Mouse (Mus musculus): Measurements from ENCODE around the gene Fam169b. TPM values are rescaled to one million over a fixed set of nuclear protein-coding genes. Genes with fewer than 3 reads are reported as not detected.
"Not testable (repeated sequence)": the region's sequence is repeated elsewhere in the genome, so short reads cannot be mapped to it uniquely, and the experiment has no call there.

Gene Fam169b
- polyA plus RNA-seq, 1 experiment from 2014 or later: 0.18 TPM

- Histone ChIP-seq H3K4me3 (ENCODE audit: low read depth, low read length) (no peak overlapping the region), H3K4me1 (ENCODE audit: control insufficient read depth, insufficient read depth, low read length) (peaks cover 8% of the 10 kb centered on the region), H3K27ac (ENCODE audit: low read depth, low read length) (no peak overlapping the region), H3K27me3 (ENCODE audit: control insufficient read depth, insufficient read depth, low read length) (peaks cover 8% of the 10 kb centered on the region; the same call in 1 of the 2 replicates), H3K9ac (ENCODE audit: low read length) (no peak overlapping the region), H3K36me3 (ENCODE audit: control insufficient read depth, insufficient read depth, low read length) (no peaks in the 10 kb centered on the region), H3K4me2 (no peak overlapping the region), H3K9me3 (ENCODE audit: control insufficient read depth, low read length) (no peaks in the 10 kb centered on the region)
- 89% methylated on average over 6 of the region's 6 CpGs for WGBS
- DNase-seq (ENCODE audit: low spot score, missing footprints) (peak; percentile 39), ATAC-seq (ENCODE audit: low FRiP score) (no peak)
Measured at GRCm38 (mm10) chr7:68278385-68278784, 4.7 kb downstream of the Fam169b start.

- H3K9me3 ChIP-seq (ENCODE audit: control insufficient read depth, low read length): no peaks in the 10 kb centered on the region
- no peak overlapping the region for H3K4me3 ChIP-seq (ENCODE audit: low read depth, low read length)
- peaks cover 8% of the 10 kb centered on the region for H3K4me1 ChIP-seq (ENCODE audit: control insufficient read depth, insufficient read depth, low read length)
- 73% methylated on average over 6 of the region's 6 CpGs for WGBS
- H3K27ac ChIP-seq (ENCODE audit: low read depth, low read length): no peak overlapping the region
- peaks cover 8% of the 10 kb centered on the region; the same call in 1 of the 2 replicates for H3K27me3 ChIP-seq (ENCODE audit: control insufficient read depth, insufficient read depth, low read length)
- H3K9ac ChIP-seq (ENCODE audit: low read length): no peak overlapping the region
- ATAC-seq (ENCODE audit: low FRiP score) (no peak), DNase-seq (ENCODE audit: low spot score, missing footprints) (peak; percentile 44)
- no peaks in the 10 kb centered on the region for H3K36me3 ChIP-seq (ENCODE audit: control insufficient read depth, insufficient read depth, low read length)
- no peak overlapping the region for H3K4me2 ChIP-seq
Measured at GRCm38 (mm10) chr7:68278908-68279307, 5.3 kb downstream of the Fam169b start.

- Histone ChIP-seq H3K9ac (ENCODE audit: low read length) (no peak overlapping the region), H3K36me3 (ENCODE audit: control insufficient read depth, insufficient read depth, low read length) (no peaks in the 10 kb centered on the region), H3K4me3 (ENCODE audit: low read depth, low read length) (no peak overlapping the region), H3K4me2 (no peak overlapping the region), H3K4me1 (ENCODE audit: control insufficient read depth, insufficient read depth, low read length) (peaks cover 8% of the 10 kb centered on the region), H3K27ac (ENCODE audit: low read depth, low read length) (no peak overlapping the region), H3K9me3 (ENCODE audit: control insufficient read depth, low read length) (no peaks in the 10 kb centered on the region), H3K27me3 (ENCODE audit: control insufficient read depth, insufficient read depth, low read length) (peaks cover 8% of the 10 kb centered on the region; the same call in 1 of the 2 replicates)
- ATAC-seq (ENCODE audit: low FRiP score) (no peak), DNase-seq (ENCODE audit: low spot score, missing footprints) (peak; percentile 54)
- WGBS: 83% methylated on average over 7 of the region's 7 CpGs
Measured at GRCm38 (mm10) chr7:68279481-68279880, 5.8 kb downstream of the Fam169b start.

GRCm38 (mm10) chr7:68280352-68280869 is 6.8 kb downstream of the Fam169b start:
- no peak overlapping the region for H3K4me2 ChIP-seq
- H3K27ac ChIP-seq (ENCODE audit: low read depth, low read length): no peak overlapping the region
- H3K27me3 ChIP-seq (ENCODE audit: control insufficient read depth, insufficient read depth, low read length): peaks cover 8% of the 10 kb centered on the region; the same call in 1 of the 2 replicates
- H3K9me3 ChIP-seq (ENCODE audit: control insufficient read depth, low read length): no peaks in the 10 kb centered on the region
- no peaks in the 10 kb centered on the region for H3K36me3 ChIP-seq (ENCODE audit: control insufficient read depth, insufficient read depth, low read length)
- ATAC-seq (ENCODE audit: low FRiP score): no peak
- no peak overlapping the region for H3K9ac ChIP-seq (ENCODE audit: low read length)
- WGBS: 95% methylated on average over 19 of the region's 19 CpGs
- peaks cover 8% of the 10 kb centered on the region for H3K4me1 ChIP-seq (ENCODE audit: control insufficient read depth, insufficient read depth, low read length)
- DNase-seq (ENCODE audit: low spot score, missing footprints): peak; percentile 64
- H3K4me3 ChIP-seq (ENCODE audit: low read depth, low read length): no peak overlapping the region

GRCm38 (mm10) chr7:68281341-68281740 is 7.7 kb downstream of the Fam169b start:
- ATAC-seq (ENCODE audit: low FRiP score): no peak
- peak; percentile 76 for DNase-seq (ENCODE audit: low spot score, missing footprints)
- no peak overlapping the region for H3K4me3 ChIP-seq (ENCODE audit: low read depth, low read length)
- peaks cover 1% of the 10 kb centered on the region for H3K4me1 ChIP-seq (ENCODE audit: control insufficient read depth, insufficient read depth, low read length)
- 80% methylated on average over 5 of the region's 5 CpGs for WGBS
- H3K9ac ChIP-seq (ENCODE audit: low read length): no peak overlapping the region
- no peaks in the 10 kb centered on the region for H3K9me3 ChIP-seq (ENCODE audit: control insufficient read depth, low read length)
- no peaks in the 10 kb centered on the region for H3K36me3 ChIP-seq (ENCODE audit: control insufficient read depth, insufficient read depth, low read length)
- H3K27ac ChIP-seq (ENCODE audit: low read depth, low read length): no peak overlapping the region
- no peak overlapping the region for H3K4me2 ChIP-seq
- peaks cover 2% of the 10 kb centered on the region; the same call in 1 of the 2 replicates for H3K27me3 ChIP-seq (ENCODE audit: control insufficient read depth, insufficient read depth, low read length)

- Histone ChIP-seq H3K36me3 (ENCODE audit: control insufficient read depth, insufficient read depth, low read length) (no peaks in the 10 kb centered on the region), H3K9ac (ENCODE audit: low read length) (no peak overlapping the region), H3K27ac (ENCODE audit: low read depth, low read length) (no peak overlapping the region), H3K4me2 (no peak overlapping the region), H3K4me3 (ENCODE audit: low read depth, low read length) (no peak overlapping the region), H3K27me3 (ENCODE audit: control insufficient read depth, insufficient read depth, low read length) (no peaks in the 10 kb centered on the region), H3K4me1 (ENCODE audit: control insufficient read depth, insufficient read depth, low read length) (no peaks in the 10 kb centered on the region), H3K9me3 (ENCODE audit: control insufficient read depth, low read length) (no peaks in the 10 kb centered on the region)
- DNase-seq (ENCODE audit: low spot score, missing footprints): no peak
- ATAC-seq (ENCODE audit: low FRiP score): no peak
- WGBS: 92% methylated on average over 22 of the region's 22 CpGs
Measured at GRCm38 (mm10) chr7:68282304-68283132, 8.9 kb downstream of the Fam169b start.

GRCm38 (mm10) chr7:68283133-68283520 is 9.5 kb downstream of the Fam169b start:
- H3K4me2 ChIP-seq; H3K9ac ChIP-seq (ENCODE audit: low read length); H3K9me3 ChIP-seq (ENCODE audit: control insufficient read depth, low read length); H3K36me3 ChIP-seq (ENCODE audit: control insufficient read depth, insufficient read depth, low read length); H3K27ac ChIP-seq (ENCODE audit: low read depth, low read length); H3K27me3 ChIP-seq (ENCODE audit: control insufficient read depth, insufficient read depth, low read length); ATAC-seq (ENCODE audit: low FRiP score); H3K4me1 ChIP-seq (ENCODE audit: control insufficient read depth, insufficient read depth, low read length); H3K4me3 ChIP-seq (ENCODE audit: low read depth, low read length); DNase-seq (ENCODE audit: low spot score, missing footprints): not testable (repeated sequence)
- WGBS: 82% methylated on average over 4 of the region's 4 CpGs

- Histone ChIP-seq H3K36me3 (ENCODE audit: control insufficient read depth, insufficient read depth, low read length) (no peaks in the 10 kb centered on the region), H3K4me3 (ENCODE audit: low read depth, low read length) (no peak overlapping the region), H3K27me3 (ENCODE audit: control insufficient read depth, insufficient read depth, low read length) (no peaks in the 10 kb centered on the region), H3K9ac (ENCODE audit: low read length) (no peak overlapping the region), H3K4me1 (ENCODE audit: control insufficient read depth, insufficient read depth, low read length) (no peaks in the 10 kb centered on the region), H3K4me2 (no peak overlapping the region), H3K9me3 (ENCODE audit: control insufficient read depth, low read length) (no peaks in the 10 kb centered on the region), H3K27ac (ENCODE audit: low read depth, low read length) (no peak overlapping the region)
- ATAC-seq (ENCODE audit: low FRiP score): no peak
- no peak for DNase-seq (ENCODE audit: low spot score, missing footprints)
- 92% methylated on average over 7 of the region's 7 CpGs for WGBS
Measured at GRCm38 (mm10) chr7:68283776-68284175, 10.1 kb downstream of the Fam169b start.

- Histone ChIP-seq H3K36me3 (ENCODE audit: control insufficient read depth, insufficient read depth, low read length) (no peaks in the 10 kb centered on the region), H3K4me1 (ENCODE audit: control insufficient read depth, insufficient read depth, low read length) (no peaks in the 10 kb centered on the region), H3K9ac (ENCODE audit: low read length) (no peak overlapping the region), H3K9me3 (ENCODE audit: control insufficient read depth, low read length) (no peaks in the 10 kb centered on the region), H3K27ac (ENCODE audit: low read depth, low read length) (no peak overlapping the region), H3K27me3 (ENCODE audit: control insufficient read depth, insufficient read depth, low read length) (no peaks in the 10 kb centered on the region), H3K4me2 (no peak overlapping the region), H3K4me3 (ENCODE audit: low read depth, low read length) (no peak overlapping the region)
- peak; percentile 62 for DNase-seq (ENCODE audit: low spot score, missing footprints)
- ATAC-seq (ENCODE audit: low FRiP score): no peak
- 81% methylated on average over 8 of the region's 8 CpGs for WGBS
Measured at GRCm38 (mm10) chr7:68285851-68286298, 12.2 kb downstream of the Fam169b start.

Measured in midbrain, embryonic 11.5 days (tissue).